Mouse (Mus musculus) c-Kit-positive CD71-negative TER-119-negative erythroid progenitor cells, embryonic 14.5 days (primary cell): Measurements from ENCODE around the gene Arel1.

Experiments
- DNase-seq: peaks from one replicate; pipeline ENCODE4 v3.0.0-alpha.2; 2013; ENCODE audit warnings: low read depth

Gene Arel1

DNA sequence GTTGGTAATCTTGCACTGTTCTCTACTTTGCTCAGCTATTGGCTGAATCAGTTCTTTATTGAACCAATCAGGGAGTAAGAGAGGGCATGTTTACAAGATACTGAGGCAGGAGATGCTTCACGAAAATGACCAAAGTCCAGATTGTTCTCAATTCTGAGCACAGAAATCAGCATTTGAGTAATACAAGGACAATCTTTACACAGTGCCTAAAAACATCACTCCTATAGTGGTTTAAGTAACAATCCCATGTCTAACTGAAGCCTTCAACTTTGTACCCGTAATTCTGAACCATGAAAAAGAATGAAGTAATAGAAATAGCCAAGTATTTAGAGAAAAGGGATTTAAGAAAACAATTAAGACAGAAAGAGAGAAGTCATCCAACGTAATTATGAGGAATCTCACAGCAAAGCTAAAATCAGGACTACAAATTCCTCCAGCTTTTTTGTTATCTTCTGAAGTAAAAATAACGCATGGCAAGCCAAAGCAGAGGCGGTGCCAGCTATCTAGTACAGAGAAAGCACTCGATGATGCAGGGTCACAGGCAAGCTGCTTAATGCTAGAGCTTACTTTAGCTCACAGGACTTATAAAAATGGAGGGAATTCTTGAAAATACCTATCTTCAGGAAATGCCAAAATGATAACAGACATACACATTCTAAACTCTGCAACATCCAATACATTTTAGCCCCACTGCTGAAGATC lies 22.0 kb downstream of the Arel1 start:
- no peak for DNase-seq

DNA sequence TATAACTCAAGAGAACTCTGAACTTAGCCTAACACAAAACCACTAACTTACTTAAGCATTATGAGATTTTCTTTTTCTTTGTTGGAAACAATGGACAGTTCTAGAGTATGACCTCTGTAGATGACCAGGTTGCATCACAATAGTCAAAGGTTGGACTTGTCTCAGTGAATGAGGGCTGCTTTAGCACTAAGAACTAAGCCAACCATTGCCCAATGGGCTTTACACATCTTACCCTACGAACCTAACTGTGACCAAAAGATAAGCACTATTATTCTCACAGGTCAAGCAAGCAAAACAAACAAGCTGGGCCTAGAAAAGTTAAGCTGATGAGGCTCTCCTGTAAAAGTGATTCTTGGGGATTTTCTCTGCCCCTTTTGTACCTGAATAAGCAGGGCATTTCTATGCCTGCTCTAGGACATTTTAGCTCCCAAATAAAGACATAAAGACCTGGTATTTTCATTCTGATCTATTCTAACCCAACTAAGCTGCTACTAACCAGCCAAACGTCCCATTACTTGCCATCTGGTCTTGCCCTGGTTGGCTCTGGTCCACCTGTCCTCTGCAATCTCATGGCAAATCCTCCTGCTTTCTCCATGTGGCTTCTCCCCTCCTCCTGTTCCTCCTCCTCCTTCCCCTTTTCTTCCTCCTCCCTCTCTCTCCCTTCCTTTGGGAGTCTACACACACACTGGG lies 22.7 kb downstream of the Arel1 start:
- DNase-seq = no peak

DNA sequence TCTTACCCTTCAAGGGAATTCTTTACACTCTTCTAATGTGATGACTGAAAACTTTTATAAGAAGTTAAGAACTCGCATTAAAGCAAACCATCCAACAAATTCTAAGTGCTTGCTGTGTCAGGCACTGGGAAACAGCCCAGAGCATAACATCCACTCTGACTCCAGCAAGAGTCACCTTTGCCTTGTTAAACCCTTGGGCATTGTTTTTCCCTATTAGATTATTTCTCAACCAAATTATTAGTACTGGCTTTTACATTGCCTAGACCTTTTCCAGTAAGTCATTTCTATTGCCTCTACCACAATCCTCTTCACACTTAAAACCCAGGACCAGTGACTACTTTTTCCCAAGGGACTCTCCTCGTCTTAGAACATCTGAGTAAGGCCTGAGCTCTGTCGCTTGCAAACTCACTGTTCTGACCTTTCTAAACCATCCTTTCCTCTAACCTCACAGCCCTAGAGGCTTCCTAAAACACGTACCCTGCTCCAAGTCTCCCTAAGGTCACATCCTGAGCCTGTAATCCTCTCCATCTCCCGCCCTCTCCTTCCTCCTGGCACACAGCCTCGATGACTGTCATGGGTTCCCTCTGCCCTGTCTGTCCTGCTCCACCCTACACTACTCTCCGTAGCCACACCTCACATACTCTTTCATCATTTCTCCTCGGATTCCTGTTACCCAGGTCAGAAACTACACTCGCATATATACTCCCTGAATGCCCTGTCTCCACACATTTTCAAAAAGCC lies 25.7 kb downstream of the Arel1 start:
- no peak for DNase-seq

DNA sequence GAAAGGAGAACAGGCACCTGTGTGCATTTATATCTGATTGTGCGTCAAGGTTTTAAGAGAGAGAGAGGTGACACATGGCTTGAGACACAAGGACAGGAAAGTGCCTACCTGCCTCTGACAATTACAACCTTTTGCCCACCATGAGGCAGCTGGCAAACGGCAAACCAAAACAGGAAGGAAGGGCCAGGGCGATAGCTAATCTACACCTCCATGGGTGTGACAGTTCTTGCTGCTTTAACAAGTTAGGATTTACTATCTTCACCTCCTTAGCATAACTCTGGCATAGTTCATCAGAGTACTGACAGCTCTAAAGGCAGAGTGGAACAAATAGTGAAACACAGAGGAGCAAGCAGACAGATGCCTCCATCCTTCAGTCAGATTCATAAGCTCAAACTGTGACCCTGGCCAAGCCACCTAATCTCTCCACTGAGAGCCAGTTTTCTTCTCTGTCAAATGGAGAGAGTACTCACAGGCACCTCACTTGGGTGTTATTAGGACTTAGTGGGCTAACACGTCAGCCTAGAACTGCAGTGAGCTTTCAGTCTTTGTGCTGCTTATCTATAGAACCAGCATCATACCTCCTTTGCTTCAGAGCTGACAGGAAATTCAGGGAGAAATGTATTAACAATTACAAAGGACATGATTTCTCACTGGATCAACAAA lies 26.4 kb downstream of the Arel1 start:
- no peak for DNase-seq

DNA sequence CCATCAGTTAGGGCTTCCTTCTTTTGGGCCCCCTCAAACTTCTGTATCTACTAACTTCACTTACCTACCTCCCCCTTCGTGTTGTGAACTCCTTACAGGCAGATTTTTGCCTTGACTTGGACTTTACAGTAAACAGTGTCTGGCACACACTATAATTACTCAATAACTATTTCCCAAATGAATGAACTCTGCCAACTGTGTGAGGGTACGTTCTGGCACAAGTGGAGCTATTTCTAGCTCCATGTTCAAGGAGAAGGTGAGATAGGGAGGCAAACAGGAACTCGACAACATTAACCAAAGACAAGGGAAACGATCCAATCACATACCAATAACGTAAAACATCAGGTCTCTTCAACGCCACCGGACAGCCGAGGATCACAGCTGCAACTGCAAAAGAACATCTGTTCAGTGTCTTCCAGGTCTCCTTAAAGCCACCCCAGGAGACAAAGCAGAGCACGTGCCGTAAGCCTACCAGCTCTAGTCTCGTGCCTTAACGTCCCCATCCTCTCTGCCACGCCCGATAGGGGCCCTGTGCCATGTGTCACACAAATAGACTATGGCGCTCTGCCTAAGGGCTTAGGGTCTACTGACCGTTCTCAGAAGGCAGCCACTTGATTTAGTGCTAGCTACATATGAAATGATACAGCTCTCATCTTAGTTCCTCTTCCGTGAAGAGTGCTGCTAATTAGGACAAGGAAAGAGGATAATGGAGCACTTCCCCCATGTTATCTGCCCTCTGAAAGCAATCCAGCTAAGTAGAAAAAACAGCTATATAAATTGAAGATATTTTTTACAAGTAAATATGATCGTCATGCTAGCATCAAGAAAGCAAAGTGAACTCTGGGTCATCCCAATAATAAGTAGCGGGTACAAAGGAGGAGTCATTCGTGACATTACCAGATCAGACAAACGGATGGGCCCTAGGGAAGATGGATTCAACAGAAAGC lies 27.4 kb downstream of the Arel1 start:
- no peak for DNase-seq

DNA sequence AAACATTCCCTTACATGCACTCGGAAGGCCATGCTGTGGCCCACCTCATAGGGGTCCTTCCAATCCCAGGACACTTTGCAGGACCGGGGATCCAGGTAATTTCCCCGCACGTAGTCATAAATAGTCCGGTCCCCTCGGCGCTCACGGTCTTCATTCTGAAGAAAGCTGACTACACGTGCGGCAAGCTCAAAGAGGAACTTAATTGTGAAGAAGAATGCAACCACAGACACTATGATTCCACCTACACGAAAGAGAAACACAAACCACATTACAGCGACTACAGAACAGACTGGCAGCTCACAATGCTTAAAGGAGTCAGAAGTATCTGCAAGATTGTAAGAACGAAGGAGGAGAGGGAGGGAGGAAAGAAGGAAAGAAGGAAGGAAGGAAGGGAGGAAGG lies 29.0 kb downstream of the Arel1 start:
- no peak for DNase-seq

DNA sequence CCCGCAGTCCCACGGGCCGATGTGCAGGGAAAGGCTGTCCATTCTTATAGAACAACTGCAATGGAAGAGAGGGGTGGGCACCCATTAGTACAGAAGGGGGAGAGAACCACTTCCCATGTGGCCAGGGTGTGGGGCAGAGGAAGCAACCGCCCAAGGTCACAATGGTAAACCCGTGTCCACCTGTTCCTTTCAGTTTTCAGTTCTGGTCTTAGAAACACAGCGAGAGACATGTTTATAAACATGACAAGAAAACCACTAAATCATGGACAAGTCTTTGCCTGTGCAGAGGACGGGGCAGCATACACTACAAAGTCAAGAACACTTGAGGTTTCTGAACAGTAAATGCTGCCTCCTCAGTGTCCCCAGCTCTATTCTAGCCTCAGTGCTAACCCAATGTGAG lies 30.4 kb downstream of the Arel1 start:
- no peak for DNase-seq

DNA sequence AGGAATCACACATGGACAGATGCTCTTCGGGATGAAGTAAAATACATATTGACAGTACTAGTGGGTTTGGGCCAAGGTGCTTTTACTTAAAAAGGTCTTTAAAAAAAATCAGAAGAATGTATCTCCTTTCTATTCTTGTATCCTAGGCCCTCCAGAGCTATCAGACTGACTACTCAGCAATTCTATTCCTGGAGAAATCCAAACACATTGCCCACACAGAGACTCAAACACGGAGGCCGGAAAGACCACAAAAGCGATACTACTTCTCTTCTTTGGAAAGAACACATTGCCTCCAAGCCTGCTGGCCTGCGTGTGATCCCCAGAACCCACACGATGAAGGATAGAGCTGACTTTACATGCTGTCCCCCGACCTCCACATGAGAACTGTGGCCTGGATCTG lies 31.6 kb downstream of the Arel1 start:
- no peak for DNase-seq

DNA sequence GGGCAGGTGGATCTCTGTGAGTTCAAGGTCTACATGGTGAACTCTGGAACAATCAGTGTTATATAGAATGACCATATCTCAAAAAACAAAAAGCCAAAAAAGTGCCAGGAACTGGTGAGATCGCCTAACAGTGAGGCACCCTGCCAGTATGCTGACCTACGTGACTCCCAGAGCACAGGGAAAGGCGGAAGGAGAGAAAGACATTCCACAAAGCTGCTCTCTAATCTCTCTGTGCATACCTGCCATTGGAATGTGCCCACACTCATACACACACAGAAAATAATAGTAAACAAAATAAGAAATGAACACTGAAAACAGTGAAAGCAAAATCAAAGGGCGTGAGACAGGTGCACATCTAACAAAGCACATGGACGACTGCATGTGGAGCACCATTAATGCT lies 35.4 kb downstream of the Arel1 start:
- DNase-seq = no peak

DNA sequence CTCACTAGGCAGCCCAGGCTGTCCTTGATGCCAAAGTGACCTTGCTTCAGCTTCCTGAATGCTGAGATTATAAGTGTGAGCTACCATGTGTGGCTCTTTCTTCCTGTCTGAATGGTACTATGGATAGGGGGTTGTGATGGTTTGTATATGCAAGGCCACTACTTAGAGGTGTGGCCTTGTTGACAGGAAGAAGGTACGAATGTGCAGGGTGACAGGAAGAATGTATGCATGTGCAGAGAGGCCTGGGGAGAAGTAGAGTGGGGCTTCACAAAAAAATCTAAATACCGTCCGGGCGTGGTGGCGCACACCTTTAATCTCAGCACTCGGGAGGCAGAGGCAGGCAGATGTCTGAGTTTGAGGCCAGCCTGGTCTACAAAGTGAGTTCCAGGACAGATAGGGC lies 38.5 kb downstream of the Arel1 start:
- no peak for DNase-seq

DNA sequence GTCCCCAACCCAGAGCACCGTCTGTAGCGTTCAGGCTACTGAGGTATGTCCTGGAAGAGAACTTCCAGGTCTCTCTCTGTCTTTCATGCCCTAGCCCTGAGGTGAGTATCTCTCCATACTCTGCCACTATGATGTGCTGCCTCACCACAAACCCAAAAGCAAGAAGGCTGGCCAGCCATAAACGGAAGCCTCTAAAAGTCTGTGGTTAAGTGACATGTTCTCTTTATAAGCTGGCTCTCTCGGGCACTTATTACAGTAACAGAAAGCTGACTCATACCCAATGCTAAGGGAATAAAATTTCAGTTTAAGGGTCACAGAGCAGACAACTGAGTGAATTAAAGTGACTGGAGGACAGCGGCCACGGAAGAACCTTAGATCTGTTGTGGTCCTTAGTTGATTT lies 44.2 kb downstream of the Arel1 start:
- DNase-seq = no peak

DNA sequence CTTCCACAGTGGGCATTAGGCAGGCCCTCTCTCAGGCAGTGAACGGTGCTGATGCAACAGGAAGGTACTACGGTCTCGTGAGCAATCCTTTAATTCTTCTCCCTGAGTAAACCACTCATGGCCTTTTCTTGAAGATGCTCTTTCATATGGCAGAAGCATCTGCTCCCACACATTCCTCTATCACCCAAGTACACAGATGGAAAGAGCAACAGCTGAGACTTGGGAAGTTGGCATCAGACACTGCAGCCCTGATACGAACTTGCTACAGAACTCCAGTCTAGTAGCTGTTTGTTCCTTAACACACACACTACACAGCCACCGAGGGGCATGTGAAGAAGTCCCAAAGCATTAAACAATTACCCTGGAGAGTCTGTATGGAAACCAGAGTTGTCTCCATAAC lies 46.4 kb downstream of the Arel1 start:
- no peak for DNase-seq

DNA sequence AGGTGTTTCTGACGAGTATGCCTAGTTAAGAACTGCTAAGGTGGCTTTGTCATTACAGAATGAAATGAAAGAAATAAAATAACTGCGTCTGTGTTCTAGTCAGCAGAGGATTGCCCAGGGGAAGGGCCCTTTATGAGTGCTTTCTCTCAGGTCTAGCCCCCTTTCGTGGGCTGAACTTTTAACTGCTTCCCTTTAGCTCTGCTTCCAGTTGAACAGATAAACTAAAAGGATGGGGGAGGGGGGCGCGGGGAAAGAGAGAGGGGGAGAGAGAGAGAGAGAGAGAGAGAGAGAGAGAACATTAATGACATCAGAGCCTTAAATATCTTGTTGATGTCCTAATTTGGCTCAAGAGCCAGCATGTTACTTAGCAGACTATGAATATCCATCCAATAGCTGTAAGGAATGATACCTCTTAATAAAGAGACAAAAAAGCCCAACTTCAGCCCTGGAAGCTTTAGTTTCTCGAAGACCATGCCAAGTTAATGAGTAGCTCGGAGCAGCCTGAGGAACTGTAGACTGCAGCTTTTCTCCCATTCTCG lies 48.8 kb downstream of the Arel1 start:
- DNase-seq = no peak

DNA sequence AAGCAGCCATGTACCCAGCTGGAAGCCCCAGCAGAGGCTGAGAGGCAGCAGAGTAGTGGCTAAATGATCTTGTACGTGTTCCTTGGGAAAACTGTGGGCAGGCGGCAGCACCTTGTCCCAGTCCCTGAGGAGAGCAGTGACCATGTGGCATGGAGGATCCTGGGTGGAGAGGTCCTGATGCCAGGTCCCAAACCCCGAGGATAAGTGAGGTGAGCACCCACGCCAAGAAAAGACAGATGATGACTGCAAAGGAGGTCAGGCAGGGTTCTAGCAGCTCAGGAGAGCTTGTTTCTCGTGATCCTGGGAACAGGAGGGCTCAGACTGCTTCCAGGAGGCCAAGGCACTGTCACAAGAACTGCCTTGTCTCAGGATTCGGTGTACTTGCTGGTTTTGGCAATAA lies 51.9 kb downstream of the Arel1 start:
- no peak for DNase-seq

DNA sequence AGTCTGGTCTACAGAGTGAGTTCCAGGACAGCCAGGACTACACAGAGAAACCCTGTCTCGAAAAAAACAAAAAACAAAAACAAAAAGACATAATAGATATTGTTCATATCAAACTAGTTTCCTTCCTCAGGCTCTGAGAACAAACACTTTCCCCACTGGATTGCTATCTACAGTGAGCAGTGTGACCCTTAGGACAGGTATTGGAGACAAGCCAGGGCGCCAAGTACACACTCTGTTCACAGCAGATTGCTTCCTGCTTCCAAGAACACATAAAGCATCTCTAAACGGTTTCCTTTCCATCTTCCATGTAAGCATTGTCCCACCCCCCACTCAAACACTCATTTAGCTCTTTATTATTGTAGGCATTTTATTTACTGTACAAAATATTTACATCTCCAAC lies 52.9 kb downstream of the Arel1 start:
- DNase-seq = no peak

DNA sequence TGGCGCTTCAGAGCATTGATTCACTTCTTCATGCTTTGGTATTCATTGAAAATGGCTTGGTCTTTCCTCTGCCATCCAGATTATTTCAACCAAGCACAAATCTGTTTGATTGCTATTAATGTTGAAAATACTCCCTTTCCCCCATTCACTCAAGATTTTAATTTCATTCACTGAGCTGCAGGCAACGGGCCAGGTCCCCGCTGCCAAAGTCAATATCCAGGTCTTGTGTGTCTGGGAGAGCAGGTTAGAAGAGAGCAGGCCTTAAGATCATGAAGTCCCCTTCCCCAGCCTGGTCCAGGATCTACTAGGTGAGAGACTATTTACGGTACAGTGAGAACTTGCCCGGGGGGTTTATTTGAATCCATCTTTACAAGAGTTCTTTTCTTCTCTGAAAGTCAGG lies 55.7 kb downstream of the Arel1 start:
- DNase-seq = no peak

DNA sequence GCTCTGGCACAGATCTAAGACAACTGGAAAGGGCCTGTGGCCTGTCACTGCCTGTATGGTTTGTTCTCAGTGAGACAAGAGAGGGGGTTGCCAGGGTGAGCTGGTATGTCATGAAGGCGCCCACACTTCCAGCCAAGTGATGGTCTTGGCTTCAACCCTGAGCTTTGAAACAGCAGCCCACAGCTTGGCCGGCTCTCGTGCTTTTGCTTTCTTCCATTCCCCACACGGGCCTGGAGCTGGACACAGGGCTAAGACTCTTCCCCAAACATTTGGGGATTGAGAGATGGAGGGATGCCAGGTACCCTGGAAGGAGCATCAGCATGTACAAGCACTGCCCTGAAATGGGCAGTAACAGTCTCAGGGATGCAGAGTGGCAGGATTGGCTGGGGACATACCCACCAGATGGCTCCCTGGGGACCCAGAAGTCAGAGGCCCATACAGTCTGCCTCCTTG lies 58.0 kb downstream of the Arel1 start:
- DNase-seq = no peak

DNA sequence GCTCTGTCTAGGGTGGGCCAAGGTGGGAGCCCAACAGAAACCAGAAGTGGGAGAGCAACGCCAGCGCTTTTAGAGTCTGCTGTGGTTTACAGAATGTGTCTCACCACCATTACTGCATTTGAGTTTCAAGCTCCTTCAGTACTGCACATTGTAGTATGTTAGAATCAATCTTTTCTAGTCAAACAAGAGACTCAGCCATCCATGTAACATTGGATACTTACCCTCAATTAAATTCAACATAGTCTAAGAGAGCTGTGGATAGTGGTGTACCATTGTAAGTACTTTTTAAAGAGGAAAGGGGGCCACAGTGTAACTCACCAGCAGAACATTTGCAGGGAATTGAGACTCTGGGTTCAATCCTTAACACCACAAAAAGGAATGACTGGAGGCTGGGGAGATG lies 59.1 kb downstream of the Arel1 start:
- no peak for DNase-seq

DNA sequence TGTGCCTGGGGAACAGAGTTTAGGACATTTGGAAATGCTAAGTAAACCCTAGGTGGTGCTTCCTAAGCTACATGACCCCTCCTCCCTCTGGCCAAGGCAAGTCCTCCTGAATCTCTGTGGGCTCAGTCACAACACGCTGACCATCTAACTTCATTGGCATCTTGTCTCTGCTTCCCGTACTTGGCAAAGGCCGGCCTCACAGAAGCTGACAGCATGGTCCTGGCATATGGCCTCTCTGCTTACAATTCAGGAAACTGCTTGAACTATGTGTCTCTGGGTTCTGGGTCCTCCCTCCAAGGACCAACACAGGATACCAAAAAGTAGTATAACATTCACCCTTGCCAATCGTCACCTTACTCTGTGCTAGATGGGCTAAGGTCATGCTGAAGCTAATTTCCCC lies 60.6 kb downstream of the Arel1 start:
- DNase-seq = no peak

DNA sequence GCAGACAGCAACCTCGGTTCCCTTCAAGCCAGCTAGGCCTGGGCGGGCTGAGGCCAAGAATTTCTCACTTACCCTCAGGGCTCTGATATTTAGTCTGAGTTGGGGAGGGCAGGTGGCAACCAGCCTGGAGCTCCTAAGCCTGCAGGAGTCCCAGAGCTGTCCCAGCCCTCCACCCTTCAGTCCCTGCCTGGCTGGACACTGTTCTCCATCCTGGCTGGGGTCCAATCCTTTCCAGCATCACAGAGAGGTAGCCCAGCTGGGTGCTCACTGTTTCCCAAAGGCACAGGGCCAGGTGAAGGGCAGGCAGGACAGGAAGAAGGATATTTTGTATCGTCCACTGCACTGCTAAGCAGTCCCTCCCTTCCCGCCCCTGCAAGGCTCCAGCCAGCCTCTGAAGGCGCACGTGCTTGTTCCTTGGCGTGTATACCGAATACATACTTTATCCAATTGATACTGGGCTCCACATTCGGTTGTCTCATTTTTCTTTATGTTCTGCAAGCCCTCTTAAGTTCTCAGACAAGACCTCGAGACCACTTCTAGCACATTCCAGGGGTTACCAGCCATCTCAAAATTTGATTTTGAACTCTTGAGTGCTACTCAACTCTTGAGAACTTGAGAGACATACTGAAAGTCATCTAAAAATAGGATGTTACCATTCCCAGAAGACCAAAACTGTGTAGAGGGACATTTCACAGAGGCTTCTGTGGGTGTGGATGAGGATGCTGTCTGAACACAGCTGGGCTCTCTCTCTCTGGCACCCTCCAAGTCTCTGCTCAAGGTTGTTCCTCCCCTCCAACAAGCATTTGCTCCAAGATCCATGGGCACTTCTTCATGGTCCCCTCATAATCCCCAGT lies 62.8 kb downstream of the Arel1 start:
- DNase-seq = no peak
